Mouse (Mus musculus) heart, postnatal 0 days (tissue): ENCODE results near the gene Gdpd4. TPM values are rescaled to one million over a fixed set of nuclear protein-coding genes. Genes with fewer than 3 reads are reported as not detected.
A peak's percentile ranks its signal among the peaks of the same experiment; 100 is the strongest.

Experiments used
- ATAC-seq: fragments of 200-750 bp; cut with Nextera tagmentation; 2 replicates; pipeline ENCODE4 v1.8.0; 2017; ENCODE audit warnings: low read depth, moderate number of reproducible peaks, moderate library complexity; ENCODE audit not compliant: insufficient read depth
- DNase-seq: peaks from one replicate; pipeline ENCODE4 v3.0.0-alpha.2; 2016; ENCODE audit warnings: low spot score
- H3K27ac ChIP-seq: fragments of 300-500 bp; sonication (generic); 2 replicates; pipeline ENCODE4 v1.5.1; 2014; ENCODE audit warnings: low read depth, mild to moderate bottlenecking
- H3K27me3 ChIP-seq: fragments of 300-500 bp; sonication (generic); 2 replicates; pipeline ENCODE4 v1.6.1; 2014; ENCODE audit warnings: low read length, mixed read lengths; ENCODE audit not compliant: control insufficient read depth, insufficient read depth
- H3K36me3 ChIP-seq: fragments of 300-500 bp; sonication (generic); replicated peaks from 2 replicates; pipeline ENCODE4 v1.6.1; 2014; ENCODE audit warnings: low read length, mixed read lengths; ENCODE audit not compliant: control insufficient read depth, insufficient read depth
- H3K4me1 ChIP-seq: fragments of 300-500 bp; sonication (generic); 2 replicates; pipeline ENCODE4 v1.6.1; 2014; ENCODE audit warnings: antibody characterized with exemption; ENCODE audit not compliant: control insufficient read depth, insufficient read depth
- H3K4me2 ChIP-seq: fragments of 300-500 bp; sonication (generic); 2 replicates; pipeline ENCODE4 v1.6.1; 2014; ENCODE audit warnings: low read depth, mild to moderate bottlenecking, low read length, moderate library complexity
- H3K4me3 ChIP-seq: fragments of 300-500 bp; sonication (generic); 2 replicates; pipeline ENCODE4 v1.5.1; 2014; ENCODE audit warnings: low read depth, low read length
- H3K9ac ChIP-seq: fragments of 300-500 bp; sonication (generic); replicated peaks from 2 replicates; pipeline ENCODE4 v1.6.1; 2014; ENCODE audit warnings: low read depth, low read length, mixed read lengths
- H3K9me3 ChIP-seq: fragments of 300-500 bp; sonication (generic); replicated peaks from 2 replicates; pipeline ENCODE4 v1.6.1; 2016; ENCODE audit warnings: low read length; ENCODE audit not compliant: control insufficient read depth
- CTCF ChIP-seq: IDR thresholded peaks from 2 replicates; pipeline ENCODE4 v1.5.1; 2016; ENCODE audit warnings: antibody characterized with exemption, control low read depth, low read depth
- EP300 ChIP-seq: IDR thresholded peaks from 2 replicates; pipeline ENCODE4 v1.6.1; 2016; ENCODE audit warnings: antibody characterized with exemption, low read depth
- WGBS: fragments of 180-500 bp; shearing (Covaris S2); extraction: QIAGEN DNeasy Blood & Tissue Kit; methylation state at CpG from one replicate; pipeline ENCODE4 v1.1.7; 2014; 5-methylcytosine and 5-hydroxymethylcytosine counted together
- polyA plus RNA-seq: library from polyadenylated mRNA; unstranded; fragments of >200 nt; fragmentation: Nextera tagmentation; extraction: Ambion mirVana; gene quantifications from 2 replicates; pipeline ENCODE4 v1.2.1, GENCODE M21; 2015
- total RNA-seq: library from RNA; depleted of rRNA; stranded (reverse); fragments of >200 nt; gene quantifications from 2 replicates; pipeline ENCODE4 v1.2.3, GENCODE M21; 2014; ENCODE audit warnings: low replicate concordance

Gdpd4 gene
- total and polyA plus RNA-seq, 2 experiments from 2014 or later: not detected

GRCm38 (mm10) chr7:98054942-98055341 lies 135.2 kb downstream of the Gdpd4 start:
- no peak overlapping the region for H3K9ac ChIP-seq
- ATAC-seq: no peak
- no peak overlapping the region for H3K27ac ChIP-seq
- no peak overlapping the region for H3K4me2 ChIP-seq
- no peaks in the 10 kb centered on the region for H3K36me3 ChIP-seq
- H3K9me3 ChIP-seq: no peaks in the 10 kb centered on the region
- no peak overlapping the region for H3K4me3 ChIP-seq
- no peak for DNase-seq
- H3K4me1 ChIP-seq: no peaks in the 10 kb centered on the region
- WGBS: 85% methylated on average over 8 of the region's 8 CpGs
- no peak for TF ChIP-seq CTCF
- no peak for TF ChIP-seq EP300
- no peaks in the 10 kb centered on the region for H3K27me3 ChIP-seq

GRCm38 (mm10) chr7:98066229-98066628 lies 146.5 kb downstream of the Gdpd4 start:
- Histone ChIP-seq H3K36me3 (peaks cover 7% of the 10 kb centered on the region; the same call in 1 of the 2 replicates), H3K4me1 (no peaks in the 10 kb centered on the region), H3K4me3 (no peak overlapping the region), H3K9me3 (no peaks in the 10 kb centered on the region), H3K4me2 (no peak overlapping the region), H3K9ac (no peak overlapping the region), H3K27me3 (no peaks in the 10 kb centered on the region), H3K27ac (no peak overlapping the region)
- DNase-seq (no peak), ATAC-seq (no peak)
- WGBS: 61% methylated on average over 11 of the region's 11 CpGs
- no peak for TF ChIP-seq EP300
- no peak for TF ChIP-seq CTCF

GRCm38 (mm10) chr7:98071620-98072019 lies 151.9 kb downstream of the Gdpd4 start:
- peak; percentile 27; the same call in 1 of the 2 replicates for ATAC-seq
- TF ChIP-seq CTCF: peak; percentile 96
- TF ChIP-seq EP300: no peak
- H3K27ac ChIP-seq: no peak overlapping the region
- H3K4me3 ChIP-seq: no peak overlapping the region
- H3K4me1 ChIP-seq: no peaks in the 10 kb centered on the region
- H3K4me2 ChIP-seq: no peak overlapping the region
- no peaks in the 10 kb centered on the region for H3K9me3 ChIP-seq
- H3K36me3 ChIP-seq: 0 out of 2 replicates have a peak, but pooled peaks cover 7% of the 10 kb centered on the region
- peak; percentile 69 for DNase-seq
- no peaks in the 10 kb centered on the region for H3K27me3 ChIP-seq
- H3K9ac ChIP-seq: no peak overlapping the region
- 24% methylated on average over 5 of the region's 5 CpGs for WGBS

- TF ChIP-seq CTCF (no peak), EP300 (no peak)
- no peaks in the 10 kb centered on the region for H3K9me3 ChIP-seq
- no peak overlapping the region for H3K4me3 ChIP-seq
- ATAC-seq (no peak), DNase-seq (no peak)
- no peak overlapping the region for H3K27ac ChIP-seq
- H3K36me3 ChIP-seq: 0 out of 2 replicates have a peak, but pooled peaks cover 4% of the 10 kb centered on the region
- no peaks in the 10 kb centered on the region for H3K27me3 ChIP-seq
- WGBS: 75% methylated on average over 11 of the region's 11 CpGs
- H3K9ac ChIP-seq: no peak overlapping the region
- H3K4me2 ChIP-seq: no peak overlapping the region
- H3K4me1 ChIP-seq: no peaks in the 10 kb centered on the region
These were observed 157.7 kb downstream of the Gdpd4 start for GRCm38 (mm10) chr7:98077453-98077852.

GRCm38 (mm10) chr7:98082376-98082775 lies 162.6 kb downstream of the Gdpd4 start:
- Histone ChIP-seq H3K36me3 (no peaks in the 10 kb centered on the region), H3K4me2 (no peak overlapping the region), H3K4me1 (peaks cover 8% of the 10 kb centered on the region; the same call in 1 of the 2 replicates), H3K4me3 (no peak overlapping the region), H3K27me3 (no peaks in the 10 kb centered on the region), H3K9me3 (no peaks in the 10 kb centered on the region), H3K9ac (no peak overlapping the region), H3K27ac (no peak overlapping the region)
- ATAC-seq (no peak), DNase-seq (no peak)
- TF ChIP-seq EP300: no peak
- no peak for TF ChIP-seq CTCF
- WGBS: 37% methylated on average over 5 of the region's 5 CpGs
